Comparison of ENCODE assay signal across 8 mouse cellular contexts in genomic region chr7:101821571-101822501, GRCm38 (mm10). TPM values are rescaled to one million over a fixed set of nuclear protein-coding genes. Genes with fewer than 3 reads are reported as not detected.
DNase-seq lines count a peak whose midpoint lies in the region; ATAC-seq and TF ChIP-seq lines count a peak whose summit lies in the region.

No protein-coding gene starts in this region.

- H3K27me3 ChIP-seq in spleen, adult 2 months (ENCODE audit: control insufficient read depth, insufficient read depth, low read length) = peaks cover 29% of the 10 kb centered on the region
- H3K27me3 ChIP-seq in embryonic facial prominence, embryonic 15.5 days = peaks cover 70% of the 10 kb centered on the region
- peaks cover 49% of the 10 kb centered on the region for H3K27me3 ChIP-seq in heart, postnatal 0 days (ENCODE audit: control insufficient read depth, insufficient read depth, low read length)
- peaks cover 37% of the 10 kb centered on the region for H3K27me3 ChIP-seq in kidney, postnatal 0 days (ENCODE audit: insufficient read depth, low read length)

- TF ChIP-seq POLR2A in spleen, adult 2 months (IDR thresholded peaks at IDR 0.05; ENCODE audit: low read depth, low read length) = no peak

- H3K4me1 ChIP-seq in spleen, adult 2 months (ENCODE audit: control insufficient read depth, insufficient read depth, insufficient read length) = peaks cover 15% of the 10 kb centered on the region
- H3K4me1 ChIP-seq in embryonic facial prominence, embryonic 15.5 days = peaks cover 30% of the 10 kb centered on the region
- H3K4me1 ChIP-seq in heart, postnatal 0 days (ENCODE audit: control insufficient read depth, insufficient read depth) = peaks cover 12% of the 10 kb centered on the region
- peaks cover 26% of the 10 kb centered on the region for H3K4me1 ChIP-seq in kidney, postnatal 0 days (replicated peaks; ENCODE audit: insufficient read depth, low read length)

- no peak for TF ChIP-seq CTCF in spleen, adult 2 months (IDR thresholded peaks at IDR 0.05; ENCODE audit: extremely low read depth, insufficient read depth, insufficient read length, insufficient replicate concordance)
- TF ChIP-seq CTCF in heart, postnatal 0 days (IDR thresholded peaks at IDR 0.05; ENCODE audit: low read depth) = no peak
- no peak for TF ChIP-seq CTCF in kidney, postnatal 0 days (IDR thresholded peaks at IDR 0.05; ENCODE audit: low read depth)

- no peak overlapping the region for H3K27ac ChIP-seq in spleen, adult 2 months (ENCODE audit: insufficient read depth, low read length)
- H3K27ac ChIP-seq in embryonic facial prominence, embryonic 15.5 days (replicated peaks) = no peak overlapping the region; the same call in 1 of the 2 replicates
- peak overlapping the region; percentile 73 for H3K27ac ChIP-seq in heart, postnatal 0 days (ENCODE audit: low read depth)
- peak overlapping the region; percentile 47; the same call in 1 of the 2 replicates for H3K27ac ChIP-seq in kidney, postnatal 0 days

- no peak for DNase-seq in spleen, adult 2 months (ENCODE audit: low read depth in 1 of 2, low spot score in 2 of 2)
- no peak for DNase-seq in spleen, postnatal 14 days (ENCODE audit: low spot score in 2 of 2)
- DNase-seq in heart, postnatal 0 days (ENCODE audit: low spot score) = peak; percentile 77
- DNase-seq in kidney, postnatal 0 days (ENCODE audit: low spot score) = peak; percentile 81
- DNase-seq in lung, postnatal 25 days (ENCODE audit: low spot score) = peak; percentile 32
- DNase-seq in retina, postnatal 1 day = peak; percentile 69
- DNase-seq in frontal cortex, postnatal 25 days (ENCODE audit: low spot score in 2 of 2) = no peak

- ATAC-seq in embryonic facial prominence, embryonic 15.5 days (ENCODE audit: insufficient number of reproducible peaks, low FRiP score, low TSS enrichment, low read depth) = peak; percentile 73
- ATAC-seq in heart, postnatal 0 days (ENCODE audit: insufficient read depth, low read depth) = peak; percentile 85
- peak; percentile 80 for ATAC-seq in kidney, postnatal 0 days (replicated peaks; ENCODE audit: low FRiP score, low read depth)

- peak overlapping the region; percentile 49 for H3K4me3 ChIP-seq in spleen, adult 2 months (ENCODE audit: extremely low read depth, insufficient read depth, insufficient read length)
- H3K4me3 ChIP-seq in embryonic facial prominence, embryonic 15.5 days (replicated peaks) = peak overlapping the region; percentile 46
- H3K4me3 ChIP-seq in heart, postnatal 0 days (ENCODE audit: low read depth, low read length) = peak overlapping the region; percentile 53
- H3K4me3 ChIP-seq in kidney, postnatal 0 days (replicated peaks; ENCODE audit: low read depth, low read length) = peak overlapping the region; percentile 37

- no peak; the same call in 1 of the 2 replicates for TF ChIP-seq EP300 in heart, postnatal 0 days (IDR thresholded peaks at IDR 0.05; ENCODE audit: low read depth)

- 3% methylated on average over 71 of the region's 71 CpGs for WGBS in spleen, adult 2 months
- WGBS in embryonic facial prominence, embryonic 15.5 days = under 1% methylated on average over 71 of the region's 71 CpGs
- WGBS in heart, postnatal 0 days = under 1% methylated on average over 63 of the region's 71 CpGs
- under 1% methylated on average over 68 of the region's 71 CpGs for WGBS in kidney, postnatal 0 days

- H3K36me3 ChIP-seq in spleen, adult 2 months (ENCODE audit: control insufficient read depth, insufficient read depth, low read length) = peaks cover 7% of the 10 kb centered on the region
- peaks cover 28% of the 10 kb centered on the region for H3K36me3 ChIP-seq in embryonic facial prominence, embryonic 15.5 days
- peaks cover 32% of the 10 kb centered on the region for H3K36me3 ChIP-seq in heart, postnatal 0 days (replicated peaks; ENCODE audit: control insufficient read depth, insufficient read depth, low read length)
- peaks cover 23% of the 10 kb centered on the region for H3K36me3 ChIP-seq in kidney, postnatal 0 days (ENCODE audit: insufficient read depth, low read length)

- H3K9me3 ChIP-seq in embryonic facial prominence, embryonic 15.5 days (replicated peaks) = no peaks in the 10 kb centered on the region
- H3K9me3 ChIP-seq in heart, postnatal 0 days (replicated peaks; ENCODE audit: control insufficient read depth, low read length) = no peaks in the 10 kb centered on the region
- H3K9me3 ChIP-seq in kidney, postnatal 0 days (replicated peaks; ENCODE audit: low read length) = no peaks in the 10 kb centered on the region

- H3K9ac ChIP-seq in embryonic facial prominence, embryonic 15.5 days = peak overlapping the region; percentile 42; the same call in 1 of the 2 replicates
- peak overlapping the region; percentile 55; the same call in 1 of the 2 replicates for H3K9ac ChIP-seq in heart, postnatal 0 days (replicated peaks; ENCODE audit: low read depth, low read length)
- H3K9ac ChIP-seq in kidney, postnatal 0 days (ENCODE audit: low read depth, low read length) = peak overlapping the region; percentile 67

- H3K4me2 ChIP-seq in embryonic facial prominence, embryonic 15.5 days (replicated peaks) = peak overlapping the region; percentile 94
- H3K4me2 ChIP-seq in heart, postnatal 0 days (ENCODE audit: low read depth, low read length) = peak overlapping the region; percentile 85
- peak overlapping the region; percentile 89 for H3K4me2 ChIP-seq in kidney, postnatal 0 days (ENCODE audit: low read length)

RNA-seq across cellular contexts. Expression of gene Phox2a, which starts 3.7 kb away (rescaled TPM):
- 0.07 TPM in 1 of 2 replicates, not detected in the other for polyA plus RNA-seq in spleen, adult 2 months (2012; rRNA removed)
- polyA plus RNA-seq in embryonic facial prominence, embryonic 15.5 days (2015; fragmentation: Nextera tagmentation; extraction: Ambion mirVana) = 0.34 and 0.45 TPM in 2 replicates
- total RNA-seq in heart, postnatal 0 days (2014; rRNA removed; ENCODE audit: low replicate concordance) = not detected in 2 replicates
- 0.07 and 0.33 TPM in 2 replicates for polyA plus RNA-seq in heart, postnatal 0 days (2015; fragmentation: Nextera tagmentation; extraction: Ambion mirVana)
- 0.13 and 0.19 TPM in 2 replicates for polyA plus RNA-seq in kidney, postnatal 0 days (2015; fragmentation: Nextera tagmentation; extraction: Ambion mirVana)

RNA-seq across cellular contexts. Expression of gene Inppl1, which starts 16.2 kb away (rescaled TPM):
- 43.3 and 54.4 TPM in 2 replicates for polyA plus RNA-seq in spleen, adult 2 months (2012; rRNA removed)
- 48.0 and 57.4 TPM in 2 replicates for polyA plus RNA-seq in embryonic facial prominence, embryonic 15.5 days (2015; fragmentation: Nextera tagmentation; extraction: Ambion mirVana)
- total RNA-seq in heart, postnatal 0 days (2014; rRNA removed; ENCODE audit: low replicate concordance) = 98.2 and 98.3 TPM in 2 replicates
- 45.0 and 47.5 TPM in 2 replicates for polyA plus RNA-seq in heart, postnatal 0 days (2015; fragmentation: Nextera tagmentation; extraction: Ambion mirVana)
- 34.5 and 35.6 TPM in 2 replicates for polyA plus RNA-seq in kidney, postnatal 0 days (2015; fragmentation: Nextera tagmentation; extraction: Ambion mirVana)

RNA-seq across cellular contexts. Expression of gene Folr2, which starts 35.2 kb away (rescaled TPM):
- 0.75 and 1.4 TPM in 2 replicates for polyA plus RNA-seq in spleen, adult 2 months (2012; rRNA removed)
- 3.5 and 4.2 TPM in 2 replicates for polyA plus RNA-seq in embryonic facial prominence, embryonic 15.5 days (2015; fragmentation: Nextera tagmentation; extraction: Ambion mirVana)
- 0.77 and 2.6 TPM in 2 replicates for total RNA-seq in heart, postnatal 0 days (2014; rRNA removed; ENCODE audit: low replicate concordance)
- 0.86 and 1.0 TPM in 2 replicates for polyA plus RNA-seq in heart, postnatal 0 days (2015; fragmentation: Nextera tagmentation; extraction: Ambion mirVana)
- polyA plus RNA-seq in kidney, postnatal 0 days (2015; fragmentation: Nextera tagmentation; extraction: Ambion mirVana) = 1.1 and 1.4 TPM in 2 replicates

RNA-seq across cellular contexts. Expression of gene Anapc15, which starts 41.7 kb away (rescaled TPM):
- 34.4 and 37.1 TPM in 2 replicates for polyA plus RNA-seq in spleen, adult 2 months (2012; rRNA removed)
- 56.6 and 61.0 TPM in 2 replicates for polyA plus RNA-seq in embryonic facial prominence, embryonic 15.5 days (2015; fragmentation: Nextera tagmentation; extraction: Ambion mirVana)
- 45.1 and 51.8 TPM in 2 replicates for total RNA-seq in heart, postnatal 0 days (2014; rRNA removed; ENCODE audit: low replicate concordance)
- polyA plus RNA-seq in heart, postnatal 0 days (2015; fragmentation: Nextera tagmentation; extraction: Ambion mirVana) = 37.7 and 38.7 TPM in 2 replicates
- 47.2 and 50.2 TPM in 2 replicates for polyA plus RNA-seq in kidney, postnatal 0 days (2015; fragmentation: Nextera tagmentation; extraction: Ambion mirVana)

RNA-seq across cellular contexts. Expression of gene Folr1, which starts 48.8 kb away (rescaled TPM):
- 0.51 and 0.76 TPM in 2 replicates for polyA plus RNA-seq in spleen, adult 2 months (2012; rRNA removed)
- 0.35 and 0.81 TPM in 2 replicates for polyA plus RNA-seq in embryonic facial prominence, embryonic 15.5 days (2015; fragmentation: Nextera tagmentation; extraction: Ambion mirVana)
- 1.3 and 81.7 TPM in 2 replicates for total RNA-seq in heart, postnatal 0 days (2014; rRNA removed; ENCODE audit: low replicate concordance)
- 2.9 and 3.3 TPM in 2 replicates for polyA plus RNA-seq in heart, postnatal 0 days (2015; fragmentation: Nextera tagmentation; extraction: Ambion mirVana)
- 164 and 166 TPM in 2 replicates for polyA plus RNA-seq in kidney, postnatal 0 days (2015; fragmentation: Nextera tagmentation; extraction: Ambion mirVana)

Comparison
In these comparisons a context has a peak if more than half of its experiments do, and no peak if none do; other contexts are left out.
1. DNase-seq: peak in heart, postnatal 0 days (single experiment), kidney, postnatal 0 days (single experiment), lung, postnatal 25 days (single experiment) and retina, postnatal 1 day (single experiment); none in spleen, adult 2 months (0 of 2), spleen, postnatal 14 days (0 of 2) and frontal cortex, postnatal 25 days (0 of 2).
2. H3K27ac ChIP-seq: peak in heart, postnatal 0 days (single experiment) and kidney, postnatal 0 days (single experiment); none in spleen, adult 2 months (single experiment) and embryonic facial prominence, embryonic 15.5 days (single experiment).
3. Peak in every context shown above with its lines, with median percentiles within 50 percentile points of each other: H3K4me3 ChIP-seq, ATAC-seq, H3K4me2 ChIP-seq and H3K9ac ChIP-seq.